Mouse (Mus musculus) thymus, postnatal 36 days (tissue): ENCODE data around the gene Znfx1.

Source experiments
- DNase-seq, 2 experiments: peaks; one replicate each; pipeline ENCODE4 v3.0.0; 2022; ENCODE audit warnings: mixed read lengths in 2 of 2

Gene Znfx1

DNA sequence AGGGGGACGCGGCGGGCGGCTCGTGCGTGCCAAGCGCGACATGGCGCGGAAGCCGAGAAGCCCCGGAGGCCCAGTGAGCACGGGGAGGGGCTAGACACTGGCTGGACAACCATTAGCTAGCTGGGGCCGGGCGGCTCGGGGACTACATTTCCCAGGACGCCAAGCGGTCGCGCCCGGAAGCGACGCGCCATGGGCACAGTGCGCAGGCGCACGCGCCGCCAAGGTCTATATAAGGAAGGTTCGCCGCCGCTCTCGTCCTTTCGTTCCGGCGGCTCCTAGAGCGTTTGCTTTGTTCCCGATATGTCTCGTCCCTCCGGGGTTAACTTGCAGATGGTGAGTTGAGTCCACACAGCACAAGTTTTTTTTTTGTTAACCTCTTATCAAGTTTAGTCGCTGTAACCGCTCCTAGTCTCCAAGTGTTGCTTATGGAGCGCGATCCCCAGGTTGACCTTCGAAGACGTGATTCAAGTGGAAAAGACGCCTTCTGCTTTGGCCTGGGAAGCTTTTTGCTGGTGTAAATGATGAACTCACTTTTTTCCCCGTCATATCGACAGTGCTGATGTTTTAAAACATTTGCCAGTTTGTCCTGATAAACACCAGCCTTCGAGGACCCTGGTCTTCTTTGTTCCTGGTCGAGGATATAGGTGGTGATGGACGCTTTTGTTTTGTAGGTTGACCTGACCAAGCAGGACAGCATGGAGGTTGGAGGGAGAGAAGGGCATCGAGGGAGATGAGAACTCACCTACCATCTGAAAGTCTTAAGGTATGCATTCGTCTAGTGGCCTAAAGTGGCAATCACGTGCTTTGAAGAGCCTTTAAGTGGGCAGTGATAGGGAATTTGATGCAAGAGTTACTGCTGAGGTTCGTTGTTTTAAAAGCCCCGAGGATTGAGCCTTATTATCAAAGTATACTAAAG lies at the start of gene Znfx1:
TSS of gene Znfx1 (minus strand) at position 51 of the 916 bp plus-strand sequence.
- peak; percentile 95 to 98 for DNase-seq

DNA sequence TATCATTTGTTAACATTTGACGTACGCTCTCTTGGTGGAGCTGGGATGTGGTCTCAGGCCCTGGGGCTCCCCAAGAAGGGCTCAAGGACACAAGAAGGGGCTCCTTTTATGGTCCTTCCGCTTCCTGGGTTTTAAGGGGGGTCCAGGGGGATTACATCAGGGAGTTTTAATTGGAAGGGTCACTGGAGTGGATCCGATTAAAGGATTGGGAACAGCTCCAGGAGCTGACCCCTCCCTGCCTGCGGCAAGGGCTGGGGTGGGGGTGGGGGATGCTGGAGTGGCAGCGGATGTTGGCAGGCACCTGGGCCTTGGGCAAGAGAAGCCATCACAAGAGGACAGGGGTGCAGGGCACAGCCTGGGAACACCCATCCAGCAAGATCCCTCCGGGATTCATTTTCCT lies 49.4 kb upstream of the Znfx1 start:
- DNase-seq, result no peak

DNA sequence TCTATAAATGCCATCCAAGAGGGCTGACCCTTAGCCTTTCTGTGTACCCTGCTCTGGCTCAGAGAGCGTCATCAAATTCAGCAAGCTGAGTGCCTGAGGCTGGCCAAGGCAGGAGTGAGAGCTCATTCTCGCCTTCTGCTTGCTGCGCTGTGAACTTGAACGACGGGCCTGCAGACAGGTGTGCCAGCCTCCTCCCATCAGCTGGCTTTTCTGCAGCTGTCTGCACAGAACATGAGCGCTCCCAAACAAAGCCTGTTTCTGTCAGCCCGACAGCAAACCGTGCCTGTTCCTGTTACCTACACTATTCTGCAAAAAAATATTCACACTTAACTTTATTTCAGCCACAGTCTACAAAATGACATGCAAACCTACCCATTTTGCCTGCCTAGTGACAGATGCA lies 46.7 kb upstream of the Znfx1 start:
- no peak for DNase-seq

DNA sequence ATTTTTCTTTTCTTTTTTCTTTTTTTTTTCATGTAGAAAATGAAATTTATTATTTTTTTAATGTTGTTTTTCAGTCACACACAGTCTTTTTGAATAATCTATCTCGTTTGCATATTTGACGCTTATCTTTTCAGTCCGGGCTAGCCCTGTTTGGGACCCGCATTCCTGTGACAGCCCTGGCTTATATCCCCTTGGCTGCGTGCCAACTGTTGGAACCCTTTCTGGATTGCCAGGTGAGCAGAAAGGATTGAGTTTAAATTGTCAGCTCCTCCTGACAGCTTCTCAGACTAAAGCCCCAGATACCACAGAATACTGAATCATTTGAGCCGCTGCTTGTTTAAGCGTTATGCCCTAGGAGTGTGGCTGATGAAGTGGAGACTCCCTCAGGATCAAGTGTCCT lies 40.7 kb upstream of the Znfx1 start:
- DNase-seq, result no peak

DNA sequence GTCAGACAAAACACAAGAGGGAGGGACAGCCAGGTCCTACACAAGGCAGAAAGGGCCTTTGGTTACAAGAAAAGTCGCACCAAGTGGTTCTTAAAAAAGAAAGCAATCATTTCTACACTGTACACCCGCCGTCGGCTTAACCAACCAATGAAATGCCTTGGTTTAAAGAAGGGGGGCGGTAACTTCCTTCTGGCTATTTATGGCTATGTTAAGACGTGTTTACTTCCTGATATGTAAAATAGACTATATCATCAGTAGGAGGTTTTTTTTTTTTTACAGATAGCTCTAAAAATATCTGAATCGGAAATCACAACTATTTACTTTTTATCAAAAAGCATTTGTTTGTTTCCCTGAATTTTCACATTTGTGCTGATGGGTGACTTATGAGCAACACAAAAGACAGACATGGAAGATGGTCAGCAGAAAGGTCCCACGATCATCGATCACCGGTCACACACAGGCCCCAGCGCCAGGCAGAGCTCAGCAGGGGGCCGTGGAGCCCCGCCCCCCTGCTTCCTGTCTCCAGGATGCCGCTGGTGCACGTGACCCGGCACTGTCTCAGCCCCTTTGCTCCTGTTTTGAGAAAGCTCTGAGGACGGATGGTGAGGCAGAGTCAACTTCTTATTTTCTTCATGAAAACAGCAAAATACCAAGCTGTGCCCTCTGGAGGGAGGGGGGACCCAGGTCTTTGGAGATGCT lies 39.1 kb upstream of the Znfx1 start:
- peak; percentile 78 to 86 for DNase-seq

DNA sequence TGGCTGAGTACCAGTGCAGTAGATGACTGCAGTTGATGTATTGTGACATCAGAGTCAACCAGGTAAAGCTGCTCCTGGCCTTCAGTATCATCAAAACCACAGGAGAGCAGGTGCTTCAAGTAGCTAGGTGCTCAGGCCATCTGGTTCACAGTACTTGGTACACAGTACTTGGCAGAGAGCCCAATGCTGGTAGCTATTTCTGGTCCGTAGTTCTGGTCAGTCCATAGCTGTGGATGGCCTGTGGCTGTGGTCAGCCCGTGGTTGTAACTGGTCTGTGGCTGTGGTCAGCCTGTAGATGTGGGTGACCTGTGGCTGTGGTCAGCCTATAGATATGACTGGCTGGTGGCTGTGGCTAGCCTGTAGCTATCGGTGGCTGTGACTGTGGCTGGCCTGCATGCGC lies 31.9 kb upstream of the Znfx1 start:
- DNase-seq, result no peak

DNA sequence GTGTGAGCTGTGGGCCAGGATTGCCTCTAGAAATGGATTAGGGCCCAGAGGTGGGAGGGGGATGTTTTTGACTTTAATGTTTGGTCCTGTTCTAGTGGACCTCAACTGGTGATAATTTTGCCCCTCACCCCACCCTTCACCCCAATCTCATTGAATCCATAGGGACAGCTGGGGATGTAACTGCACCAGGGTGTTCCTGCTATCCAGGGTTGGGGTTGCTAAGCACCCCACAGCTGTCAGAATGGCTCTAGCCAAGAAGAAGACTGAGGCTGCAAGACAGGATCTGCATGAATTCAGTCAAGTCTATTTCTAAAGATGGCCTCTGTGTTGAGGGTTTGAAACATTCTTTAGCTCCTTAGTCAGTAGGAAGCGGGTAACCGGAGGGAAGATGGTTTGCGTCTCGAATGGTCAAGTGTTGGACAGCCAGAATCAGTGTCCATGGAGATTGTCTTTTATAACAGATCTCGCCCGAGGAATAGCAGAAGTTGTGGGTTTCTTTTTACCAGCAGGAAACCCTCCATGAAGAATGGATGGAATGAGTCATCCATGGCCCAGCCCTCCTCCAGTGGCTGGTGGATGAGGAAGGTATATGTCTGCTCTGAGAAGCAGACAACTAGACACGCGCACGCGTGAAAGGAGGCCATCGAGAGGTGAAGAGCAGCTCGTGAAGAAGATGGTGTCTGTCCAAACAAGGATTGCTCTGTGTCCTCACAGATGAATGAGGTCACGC lies 30.5 kb upstream of the Znfx1 start:
- no peak for DNase-seq

DNA sequence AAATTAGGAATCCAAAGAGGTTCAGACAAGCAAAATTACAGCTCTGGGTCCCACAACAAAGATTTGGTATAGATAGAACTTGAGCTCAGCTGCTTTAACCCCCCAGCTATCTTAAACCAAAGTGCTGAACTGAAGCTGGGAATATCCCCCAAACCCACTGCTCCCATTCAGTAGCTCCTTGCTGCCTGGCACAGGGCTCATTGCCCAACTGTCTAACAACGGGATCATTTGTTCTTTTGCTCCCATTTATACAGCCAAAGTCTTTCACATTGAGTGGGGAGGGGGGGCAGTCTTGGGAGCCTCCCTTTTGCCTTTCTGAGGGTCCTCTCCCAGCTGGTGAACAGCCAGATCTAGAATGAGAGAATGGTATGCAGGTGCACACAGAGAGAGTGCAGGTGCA lies 27.5 kb upstream of the Znfx1 start:
- DNase-seq, result no peak

DNA sequence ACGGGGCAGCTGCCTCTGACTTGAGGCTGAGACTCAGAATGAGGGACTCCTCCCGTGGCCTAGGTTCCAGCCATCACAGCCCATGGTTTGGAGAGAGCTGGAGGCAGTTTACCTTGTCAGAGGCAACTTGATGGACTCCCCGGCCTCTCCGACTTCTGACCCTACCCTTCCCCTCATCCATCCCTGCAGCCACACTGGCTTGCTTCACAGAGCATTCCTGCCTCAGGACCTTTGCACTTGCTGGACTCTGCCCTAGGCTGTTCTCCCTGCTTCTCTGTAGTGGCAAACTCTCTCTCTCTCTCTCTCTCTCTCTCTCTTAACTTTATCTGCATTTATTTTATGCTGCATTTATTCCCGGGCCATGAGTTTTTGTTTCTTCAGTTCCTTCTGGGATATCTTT lies 24.0 kb upstream of the Znfx1 start:
- DNase-seq, result no peak

DNA sequence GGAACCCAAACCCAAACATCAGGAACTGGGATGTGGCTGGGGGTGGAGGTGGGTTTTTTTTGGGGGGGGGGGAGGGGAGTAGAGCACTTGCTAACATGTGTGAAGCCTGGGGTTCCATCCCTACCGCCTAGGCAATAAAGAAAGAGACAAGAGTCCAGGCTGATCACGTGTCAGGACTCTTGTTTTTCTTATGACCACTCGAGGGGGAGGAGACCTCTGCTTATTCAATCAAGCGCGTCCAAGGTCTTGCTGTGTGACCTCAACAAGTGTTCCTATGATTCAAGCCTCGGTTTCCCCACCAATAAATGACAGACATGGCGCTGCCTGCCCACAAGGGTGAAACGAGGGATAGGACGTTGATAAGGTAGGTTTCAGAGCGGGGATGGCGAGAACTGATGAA lies 23.3 kb upstream of the Znfx1 start:
- no peak for DNase-seq

DNA sequence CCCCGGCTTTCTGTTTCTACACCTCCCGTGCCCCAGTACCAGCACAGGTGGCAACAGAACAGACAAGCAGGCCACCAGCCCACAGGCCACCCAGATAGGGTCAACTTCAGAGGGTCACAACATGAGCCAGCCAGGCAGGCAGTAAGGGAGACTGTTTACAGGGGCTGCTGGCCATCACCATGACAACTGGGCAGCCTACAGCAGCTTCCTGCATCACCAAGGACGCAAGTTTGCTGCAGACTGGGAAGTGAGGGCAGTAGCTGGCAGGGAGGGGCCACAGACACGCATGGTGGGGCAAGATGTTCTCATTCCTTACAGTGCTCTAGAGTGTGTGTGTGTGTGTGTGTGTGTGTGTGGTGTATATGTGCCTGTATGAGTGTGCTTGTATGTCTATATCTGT lies 18.8 kb upstream of the Znfx1 start:
- DNase-seq, result no peak

DNA sequence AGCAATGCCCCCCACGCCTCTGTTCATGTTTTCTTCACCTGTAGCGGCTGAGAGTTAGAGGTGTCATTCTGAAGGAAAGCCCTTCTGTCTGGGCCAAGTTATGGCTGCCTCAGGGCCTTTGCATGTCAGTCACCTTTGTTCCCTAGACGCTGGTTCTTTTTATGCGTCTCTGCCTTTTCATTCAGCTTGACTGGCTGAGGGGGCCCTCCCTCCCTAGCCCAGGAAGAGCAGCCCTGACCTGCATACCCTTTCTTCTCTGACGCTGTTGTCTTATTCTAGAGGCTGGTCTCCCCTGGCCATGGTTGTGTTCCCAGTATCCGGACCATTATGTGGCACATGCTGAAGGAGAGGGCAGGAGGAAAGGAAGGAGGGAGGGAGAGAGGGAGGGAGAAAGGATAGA lies 18.3 kb upstream of the Znfx1 start:
- no peak for DNase-seq

DNA sequence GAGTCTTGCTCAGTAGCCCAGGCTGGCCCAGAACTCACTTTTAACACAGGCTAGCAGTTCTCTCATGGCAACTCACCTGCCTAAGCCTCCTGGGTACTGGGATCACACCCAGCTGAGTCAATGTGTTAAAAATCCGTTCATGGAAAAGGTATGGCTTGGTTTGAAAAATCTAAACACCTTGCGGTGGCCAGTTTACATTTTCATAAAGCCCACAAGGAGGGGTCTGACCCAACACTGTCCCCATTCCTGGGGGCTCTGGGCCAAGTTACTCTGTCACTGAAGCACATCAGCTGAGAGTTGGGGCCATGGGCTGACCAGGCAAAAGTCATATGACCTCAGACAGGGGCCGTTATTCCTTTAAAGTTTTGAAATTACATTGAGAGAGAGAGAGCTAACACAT lies 17.6 kb upstream of the Znfx1 start:
- DNase-seq, result no peak

DNA sequence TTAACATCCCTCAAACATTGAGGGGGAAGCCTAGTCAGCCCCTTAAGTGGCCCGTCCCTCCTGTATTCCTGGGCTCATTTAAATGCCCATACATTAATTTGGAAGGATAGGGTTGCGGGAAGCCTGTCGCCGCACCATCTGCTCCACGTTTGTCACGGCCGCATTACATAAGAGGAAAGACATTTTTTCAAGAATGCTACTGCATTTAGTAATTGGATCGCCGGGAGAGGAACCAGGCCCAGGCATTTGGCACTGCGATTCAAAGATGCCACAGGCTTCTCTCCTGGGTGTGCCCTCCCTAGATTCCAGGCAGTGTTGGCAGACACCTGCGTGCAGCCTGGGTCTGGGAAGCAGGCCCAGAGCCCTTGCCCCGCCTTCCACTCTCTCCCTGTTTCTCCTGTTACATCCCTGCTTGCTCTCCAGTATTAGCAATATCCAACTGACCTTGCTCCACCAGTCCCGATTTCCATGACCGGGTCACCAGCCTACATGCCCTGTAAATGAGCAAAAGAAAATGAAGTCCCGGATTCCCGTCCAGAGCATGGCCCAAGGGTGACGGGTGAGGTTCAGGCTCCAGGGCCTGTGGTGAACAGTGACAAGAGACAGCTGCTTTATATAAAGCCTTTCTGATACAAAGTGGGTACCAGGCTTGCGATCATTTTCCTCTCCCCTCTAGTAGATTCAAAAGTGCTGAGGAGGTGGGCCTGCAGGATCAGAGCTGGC lies 16.9 kb upstream of the Znfx1 start:
- DNase-seq, result no peak

DNA sequence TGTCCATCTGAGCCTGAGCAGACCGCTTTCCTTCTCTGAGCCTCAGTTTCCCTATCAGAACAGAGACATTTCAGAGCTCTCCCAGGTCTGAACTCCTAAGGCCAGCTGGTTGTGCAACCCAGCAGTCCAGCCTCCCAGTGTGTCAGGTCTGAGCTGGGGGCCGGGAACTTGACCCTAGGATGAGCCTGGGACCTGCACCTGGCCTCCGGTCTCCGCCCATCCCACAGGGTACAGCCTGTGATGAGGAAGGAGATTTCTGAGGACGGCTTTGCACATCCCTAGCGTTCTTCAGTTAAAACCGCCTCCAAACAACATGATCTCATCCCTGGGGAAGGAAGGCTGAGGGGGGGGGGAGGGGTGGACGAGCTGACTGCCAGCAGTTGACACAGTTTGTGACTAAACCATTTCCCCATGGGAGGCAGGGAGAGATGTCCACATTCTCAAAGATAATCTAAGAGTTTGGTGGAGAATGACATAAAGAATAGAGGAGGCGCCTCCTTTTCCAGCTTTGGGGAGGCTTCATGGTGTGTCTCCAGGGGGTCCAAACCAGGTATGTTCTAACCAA lies 16.2 kb upstream of the Znfx1 start:
- no peak for DNase-seq

DNA sequence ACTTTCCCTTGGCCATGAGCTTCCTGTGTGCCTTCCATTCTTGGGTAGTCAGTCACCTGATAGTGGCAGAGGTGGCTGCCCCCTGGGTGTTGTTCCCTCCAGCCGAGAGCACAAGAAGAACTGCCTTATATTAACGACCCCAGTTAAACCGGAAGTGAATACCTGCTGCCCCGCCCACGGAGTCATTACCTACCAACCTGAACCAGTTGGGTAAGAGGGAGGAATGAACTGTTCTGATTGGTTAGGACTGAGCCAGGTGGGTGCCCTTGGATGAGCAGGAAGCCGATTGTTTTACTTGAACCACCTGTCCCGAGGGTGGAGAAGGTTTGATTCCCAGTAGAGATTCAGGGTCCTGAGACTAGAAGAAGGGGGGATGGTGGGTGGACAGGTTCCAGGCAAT lies 15.7 kb upstream of the Znfx1 start:
- no peak for DNase-seq

DNA sequence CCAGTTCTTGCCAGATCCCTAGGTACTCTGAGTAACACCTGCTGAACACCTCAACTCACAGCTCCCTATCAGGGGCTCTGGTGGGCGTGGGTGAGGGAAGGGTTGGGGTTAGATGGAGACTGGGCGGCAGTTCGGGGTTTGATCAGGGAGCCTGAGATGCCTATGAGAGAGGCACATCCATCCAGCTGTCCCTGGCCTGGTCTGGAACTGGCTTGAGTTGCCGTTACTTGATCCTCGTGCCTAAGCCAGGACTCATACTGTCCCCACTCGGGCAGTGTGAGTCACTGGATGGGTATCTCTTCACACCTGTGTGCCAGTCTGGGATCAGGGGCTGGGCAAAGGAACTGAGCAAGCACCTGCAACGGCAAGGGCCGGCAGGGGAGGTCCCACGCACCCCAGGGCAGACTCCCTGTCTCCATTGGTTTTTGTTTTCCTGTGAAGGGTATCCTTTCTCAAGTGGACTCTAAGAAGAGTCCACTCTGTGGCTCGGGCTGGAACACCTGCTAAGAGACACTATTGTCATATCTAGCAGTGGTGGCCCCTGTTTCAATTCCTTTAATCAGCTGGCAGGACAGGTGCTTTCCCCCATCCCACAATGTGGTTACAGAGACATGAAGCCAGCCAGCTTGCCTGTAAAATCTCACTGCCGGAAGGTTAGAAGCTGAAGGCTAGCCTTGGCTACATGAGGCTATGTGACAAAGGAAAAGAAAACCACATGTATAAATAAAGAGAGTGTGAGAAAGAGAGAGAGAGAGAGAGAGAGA lies 14.6 kb upstream of the Znfx1 start:
- DNase-seq, result no peak

DNA sequence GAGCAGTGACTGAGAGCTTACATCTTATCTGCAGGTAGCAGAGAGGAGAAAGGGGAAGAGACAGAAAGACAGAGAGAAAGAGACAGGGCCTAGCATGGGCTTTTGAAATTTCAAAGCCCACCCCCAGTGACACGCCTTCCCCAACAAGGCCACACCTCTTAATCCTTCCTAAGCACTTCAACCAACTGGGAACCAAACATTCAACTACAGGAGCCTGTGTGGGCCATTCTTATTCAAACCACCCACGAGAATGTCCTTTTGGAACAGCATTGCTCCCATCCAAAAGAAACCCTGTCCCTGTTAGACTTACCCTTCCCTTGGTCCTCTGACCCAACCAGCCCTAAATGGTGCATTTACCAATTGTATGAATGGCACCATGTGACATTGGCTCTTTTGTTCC lies 13.9 kb upstream of the Znfx1 start:
- DNase-seq, result no peak

DNA sequence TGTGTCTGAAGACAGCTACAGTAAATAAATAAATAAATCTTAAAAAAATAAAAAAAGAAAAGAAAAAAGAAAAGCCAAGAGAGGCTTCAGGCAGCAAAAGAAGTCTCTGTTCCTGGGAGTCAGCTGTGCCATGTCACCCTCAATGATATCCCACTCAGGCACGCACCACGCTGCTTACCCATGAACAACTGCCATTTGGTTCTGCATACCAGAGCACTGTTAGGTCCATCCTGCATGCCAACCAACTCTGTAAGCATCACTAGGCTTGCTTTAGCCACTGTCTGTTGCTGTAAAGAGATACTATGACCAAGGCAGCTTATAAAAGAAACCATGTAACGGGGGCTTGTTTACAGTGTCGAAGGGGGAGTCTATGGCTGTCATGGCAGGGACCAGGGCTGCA lies 13.5 kb upstream of the Znfx1 start:
- no peak for DNase-seq

DNA sequence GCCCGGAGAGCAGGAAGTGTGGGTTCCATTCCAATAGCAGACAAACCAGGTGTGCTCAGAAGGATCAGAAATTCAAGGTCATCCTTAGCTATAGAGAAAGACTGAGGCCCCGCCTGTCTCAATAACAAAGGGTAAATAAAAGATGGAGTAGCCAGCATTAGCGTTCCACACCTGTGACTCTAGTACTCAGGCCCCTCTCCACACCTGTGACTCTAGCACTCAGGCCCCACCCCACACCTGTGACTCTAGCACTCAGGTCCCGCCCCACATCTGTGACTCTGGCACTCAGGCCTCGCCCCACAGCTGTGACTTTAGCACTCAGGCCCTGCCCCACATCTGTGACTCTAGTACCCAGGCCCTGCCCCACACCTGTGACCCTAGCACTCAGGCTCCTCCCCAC lies 11.8 kb upstream of the Znfx1 start:
- no peak for DNase-seq

DNA sequence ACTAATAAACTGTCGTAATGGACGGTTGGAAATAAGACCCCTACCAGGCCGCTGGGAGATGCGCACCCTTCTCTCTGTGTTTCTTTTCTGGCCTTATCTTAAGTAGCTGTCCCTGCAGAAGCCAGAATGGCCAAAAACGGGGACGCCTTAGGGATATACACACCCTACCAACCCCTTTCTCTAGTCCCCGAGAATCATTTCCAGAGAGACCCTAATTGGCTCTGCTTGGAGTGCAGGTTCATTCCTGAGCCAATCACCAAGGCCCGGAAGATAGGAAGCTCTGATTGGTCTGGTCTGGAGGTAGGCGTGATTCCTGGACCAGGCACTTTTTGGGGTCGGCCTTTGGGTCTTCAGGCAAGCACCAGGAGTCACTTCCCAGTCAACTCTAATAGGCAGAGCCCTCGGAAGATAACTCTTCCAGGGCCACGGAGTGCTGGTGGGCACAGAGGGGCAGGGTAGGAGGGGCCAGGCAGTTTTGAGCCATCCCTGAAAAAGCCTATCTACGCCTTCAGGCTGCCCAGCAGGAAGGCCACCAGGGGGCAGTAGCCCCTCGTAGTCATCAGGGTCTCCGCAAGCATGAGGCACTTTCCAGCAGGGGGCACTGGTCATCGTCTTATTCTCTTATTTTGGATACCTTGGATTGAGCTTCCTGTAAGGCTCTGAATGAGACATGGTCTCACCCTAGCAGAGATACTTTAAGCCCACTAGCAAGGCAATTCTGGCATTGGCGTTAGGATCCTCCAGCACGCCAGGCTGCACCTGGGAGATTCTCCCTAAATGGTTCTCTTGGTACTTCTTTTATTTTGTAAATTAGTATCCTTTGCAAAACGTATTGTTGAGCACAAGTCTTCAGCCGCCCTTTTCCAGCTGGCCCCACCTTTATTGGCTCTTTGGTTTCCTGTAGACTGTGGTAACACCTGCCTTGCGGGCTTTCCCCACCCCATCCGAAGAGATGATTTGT lies 9.1 kb upstream of the Znfx1 start:
- peak; percentile 85 to 88 for DNase-seq
